Mouse (Mus musculus) myocyte (in vitro differentiated cells): Measurements from ENCODE around the gene Ttc24.
A peak's percentile ranks its signal among the peaks of the same experiment; 100 is the strongest.

ENCODE experiments used
- MYOG ChIP-seq, 3 experiments: IDR thresholded peaks; one replicate each; pipeline ENCODE4 v1.6.1; 2011; ENCODE audit warnings: control low read depth in 2 of 3, low read depth in 2 of 3, mild to moderate bottlenecking in 2 of 3; ENCODE audit not compliant: insufficient read length in 2 of 3, control insufficient read depth in 1 of 3, insufficient read depth in 1 of 3
- POLR2A ChIP-seq: IDR thresholded peaks from one replicate; pipeline ENCODE4 v1.6.1; 2011; ENCODE audit warnings: low read depth, mild to moderate bottlenecking, control low read depth, moderate library complexity; ENCODE audit not compliant: insufficient read length
- POLR2AphosphoS2 ChIP-seq: IDR thresholded peaks from one replicate; pipeline ENCODE4 v1.6.1; 2011; ENCODE audit warnings: low read depth, control low read depth; ENCODE audit not compliant: insufficient read length
- TCF3 ChIP-seq: IDR thresholded peaks from one replicate; pipeline ENCODE4 v1.6.1; 2011; ENCODE audit warnings: low read depth, control low read depth; ENCODE audit not compliant: insufficient read length

DNA sequence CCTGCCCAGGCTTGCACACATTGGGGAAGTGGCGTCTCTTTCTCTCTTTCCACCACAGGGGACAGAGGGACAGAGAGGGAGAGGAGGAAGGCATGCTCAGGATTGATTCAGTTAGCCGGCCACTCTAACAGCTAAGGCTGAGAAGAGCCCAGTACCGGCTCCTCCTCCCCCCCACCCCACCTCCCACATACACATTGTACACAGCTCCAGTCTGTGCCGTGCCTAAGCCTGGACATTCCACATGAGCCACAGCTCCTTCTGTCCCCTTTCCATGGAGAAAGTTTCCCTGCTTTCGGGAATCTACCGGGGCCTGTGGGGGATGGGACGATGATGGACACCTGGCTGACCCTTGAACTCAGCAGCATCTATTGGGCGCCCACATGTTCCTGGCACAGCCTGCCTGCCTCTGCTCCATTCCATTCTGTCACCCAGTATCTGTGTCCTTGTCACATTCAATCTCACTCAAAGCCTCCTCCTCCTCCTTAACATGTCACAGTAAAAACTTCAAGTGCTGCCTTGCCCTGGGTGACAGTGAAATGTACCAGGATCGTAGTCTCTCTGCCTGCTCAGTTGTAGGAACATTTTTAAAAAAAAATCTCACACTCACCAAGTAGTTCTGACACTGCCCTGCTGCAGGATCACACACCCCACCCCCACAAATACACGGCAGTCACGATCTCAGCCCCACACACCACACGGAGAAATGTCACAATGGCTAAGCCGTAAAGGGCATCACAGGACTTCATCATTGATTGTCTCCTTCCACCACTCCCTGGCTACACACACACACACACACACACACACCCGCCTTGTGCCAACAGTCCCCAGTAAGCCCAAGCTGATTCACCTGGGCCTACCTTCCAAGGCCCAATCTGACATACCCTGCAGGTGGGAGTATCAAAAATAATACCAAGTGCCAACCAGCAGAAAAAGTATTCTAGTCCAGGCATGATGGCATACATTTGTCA lies 43.3 kb upstream of the Ttc24 start:
- TF ChIP-seq TCF3 (no peak), MYOG (IDR thresholded peaks at IDR 0.05; ENCODE audit: control insufficient read depth in 1 of 3, insufficient read depth in 1 of 3, insufficient read length in 2 of 3, low read depth in 2 of 3) (no peak), POLR2A (no peak), POLR2AphosphoS2 (peak; percentile 11)
